14 mouse cellular contexts compared by ENCODE assay signal in the genomic region with DNA sequence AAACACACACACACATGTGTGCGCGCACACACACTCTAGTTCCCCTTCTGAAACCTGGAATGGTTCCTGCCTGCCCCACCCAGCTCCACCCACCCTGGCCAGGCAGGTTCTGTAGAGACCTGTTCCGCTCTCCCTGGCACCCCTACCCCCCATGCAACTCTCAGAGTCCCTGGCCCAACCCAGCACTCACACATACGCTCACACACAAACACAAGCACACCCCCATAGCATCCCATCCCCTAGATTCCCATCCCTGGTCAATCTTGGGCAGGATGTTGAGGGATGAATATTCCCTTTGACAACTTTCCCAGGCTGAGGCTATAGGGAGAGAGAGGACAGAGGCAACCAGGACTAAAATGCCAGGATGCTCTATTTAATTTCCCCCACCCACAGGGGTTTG. TPM values are rescaled to one million over a fixed set of nuclear protein-coding genes. Genes with fewer than 3 reads are reported as not detected.
DNase-seq lines count a peak whose midpoint lies in the region; ATAC-seq and TF ChIP-seq lines count a peak whose summit lies in the region.
"Had no signal": no experiment of that assay in that cellular context is flagged by ENCODE, and none has a peak within 500 bp of the region (broad histone marks: within the 10 kb centered on the region; RNA-seq: fewer than 3 reads in every experiment).

No protein-coding gene starts in this region.

- no peaks in the 10 kb centered on the region for H3K36me3 ChIP-seq in kidney, embryonic 16.5 days (ENCODE audit: insufficient read depth, low read length)
- H3K36me3 ChIP-seq in forebrain, embryonic 12.5 days (replicated peaks): peaks cover 30% of the 10 kb centered on the region
- H3K36me3 ChIP-seq in midbrain, embryonic 16.5 days (ENCODE audit: control insufficient read depth, insufficient read depth, low read length): no peaks in the 10 kb centered on the region

- no peaks in the 10 kb centered on the region for H3K27me3 ChIP-seq in kidney, embryonic 16.5 days (ENCODE audit: insufficient read depth, low read length)
- H3K27me3 ChIP-seq in forebrain, embryonic 12.5 days: no peaks in the 10 kb centered on the region
- H3K27me3 ChIP-seq in midbrain, embryonic 16.5 days (ENCODE audit: control insufficient read depth, insufficient read depth, low read depth, low read length): no peaks in the 10 kb centered on the region

- 0 out of 2 replicates have a peak overlapping the region, but pooled peaks have one; percentile 3 for H3K27ac ChIP-seq in kidney, embryonic 16.5 days (ENCODE audit: low read length)
- H3K27ac ChIP-seq in forebrain, embryonic 12.5 days: peak overlapping the region; percentile 98
- no peak overlapping the region; the same call in 1 of the 2 replicates for H3K27ac ChIP-seq in midbrain, embryonic 16.5 days (ENCODE audit: low read length)
- no peak overlapping the region for H3K27ac ChIP-seq in gastrocnemius, adult 2 months

- intact Hi-C loops in gastrocnemius, adult 2 months (cut with DNase I): no loop called here

- H3K4me3 ChIP-seq in kidney, embryonic 16.5 days (ENCODE audit: low read length): no peak overlapping the region
- H3K4me3 ChIP-seq in forebrain, embryonic 12.5 days (replicated peaks): no peak overlapping the region
- H3K4me3 ChIP-seq in midbrain, embryonic 16.5 days (ENCODE audit: low read depth, low read length): no peak overlapping the region
- H3K4me3 ChIP-seq in gastrocnemius, adult 2 months: no peak overlapping the region

- no peak overlapping the region for H3K9ac ChIP-seq in kidney, embryonic 16.5 days (replicated peaks; ENCODE audit: low read length)
- peak overlapping the region; percentile 40; the same call in 1 of the 2 replicates for H3K9ac ChIP-seq in forebrain, embryonic 12.5 days
- H3K9ac ChIP-seq in midbrain, embryonic 16.5 days (ENCODE audit: low read depth, low read length): 0 out of 2 replicates have a peak overlapping the region, but pooled peaks have one; percentile 7
- H3K9ac ChIP-seq: lung, embryonic 14.5 days had no signal

- 95% methylated on average over 3 of the region's 4 CpGs for WGBS in kidney, embryonic 16.5 days
- 88% methylated on average over 4 of the region's 4 CpGs for WGBS in forebrain, embryonic 12.5 days
- 92% methylated on average over 4 of the region's 4 CpGs for WGBS in midbrain, embryonic 16.5 days

- peaks cover 65% of the 10 kb centered on the region for H3K4me1 ChIP-seq in kidney, embryonic 16.5 days (ENCODE audit: insufficient read depth, low read length)
- peaks cover 97% of the 10 kb centered on the region for H3K4me1 ChIP-seq in forebrain, embryonic 12.5 days
- H3K4me1 ChIP-seq in midbrain, embryonic 16.5 days (ENCODE audit: control insufficient read depth, insufficient read depth, low read length): peaks cover 86% of the 10 kb centered on the region

- no peak overlapping the region for H3K4me2 ChIP-seq in kidney, embryonic 16.5 days (replicated peaks; ENCODE audit: low read depth, low read length)
- no peak overlapping the region for H3K4me2 ChIP-seq in forebrain, embryonic 12.5 days
- no peak overlapping the region for H3K4me2 ChIP-seq in midbrain, embryonic 16.5 days (ENCODE audit: low read length)
- H3K4me2 ChIP-seq: lung, embryonic 14.5 days had no signal

- H3K9me3 ChIP-seq in kidney, embryonic 16.5 days (ENCODE audit: low read length): no peaks in the 10 kb centered on the region
- H3K9me3 ChIP-seq in forebrain, embryonic 12.5 days: no peaks in the 10 kb centered on the region
- no peaks in the 10 kb centered on the region for H3K9me3 ChIP-seq in midbrain, embryonic 16.5 days (replicated peaks; ENCODE audit: control insufficient read depth, low read length, poor library complexity, severe bottlenecking)

- ATAC-seq in kidney, embryonic 16.5 days (ENCODE audit: low FRiP score, low TSS enrichment): no peak
- no peak for ATAC-seq in forebrain, embryonic 12.5 days (ENCODE audit: low FRiP score)
- ATAC-seq in midbrain, embryonic 16.5 days: no peak
- no peak for ATAC-seq in inflammation-experienced regulatory T-cells, adult 6 months

- DNase-seq in kidney, postnatal 25 days: no peak
- DNase-seq in B cell, adult 2 months: peak; percentile 22 to 28
- no peak for DNase-seq in gastrocnemius, adult 2 months
- no peak for DNase-seq in adrenal gland, adult 2 months
- DNase-seq: cerebellum, adult 9-10 months; gastrocnemius, postnatal 10 days; heart, postnatal 10 days; kidney, postnatal 10 days; lung, embryonic 14.5 days had no signal

- no peak for TF ChIP-seq CTCF in gastrocnemius, adult 2 months (IDR thresholded peaks at IDR 0.05)

RNA-seq across cellular contexts. Expression of gene Vangl2, which starts 8.9 kb away (rescaled TPM):
- 14.6 and 19.0 TPM in 2 replicates for polyA plus RNA-seq in kidney, embryonic 16.5 days (2015; fragmentation: Nextera tagmentation; extraction: Ambion mirVana)
- 61.9 and 63.2 TPM in 2 replicates for polyA plus RNA-seq in forebrain, embryonic 12.5 days (2016; fragmentation: Nextera tagmentation; extraction: Ambion mirVana)
- 43.7 and 44.0 TPM in 2 replicates for polyA plus RNA-seq in midbrain, embryonic 16.5 days (2015; fragmentation: Nextera tagmentation; extraction: Ambion mirVana)
- total RNA-seq in gastrocnemius, adult 2 months (2021): under 1 TPM; 0.47 to 0.54 TPM
- 1 to 10 TPM; 1.7 to 6.2 TPM for total RNA-seq in adrenal gland, adult 2 months (2021)
- polyA plus RNA-seq in adrenal gland, adult 2 months (2012; rRNA removed): 2.9 and 3.6 TPM in 2 replicates
- polyA plus RNA-seq in inflammation-experienced regulatory T-cells, adult 6 months (2017; shearing (Covaris generic)): under 1 TPM; 0.57 to 0.66 (median 0.64) TPM

RNA-seq across cellular contexts. Expression of gene Nhlh1, which starts 38.0 kb away (rescaled TPM):
- not detected in 2 replicates for polyA plus RNA-seq in kidney, embryonic 16.5 days (2015; fragmentation: Nextera tagmentation; extraction: Ambion mirVana)
- 9.0 and 9.8 TPM in 2 replicates for polyA plus RNA-seq in forebrain, embryonic 12.5 days (2016; fragmentation: Nextera tagmentation; extraction: Ambion mirVana)
- 0.45 and 1.2 TPM in 2 replicates for polyA plus RNA-seq in midbrain, embryonic 16.5 days (2015; fragmentation: Nextera tagmentation; extraction: Ambion mirVana)
- total RNA-seq in gastrocnemius, adult 2 months (2021): not detected
- not detected for total RNA-seq in adrenal gland, adult 2 months (2021)
- not detected in 2 replicates for polyA plus RNA-seq in adrenal gland, adult 2 months (2012; rRNA removed)
- not detected for polyA plus RNA-seq in inflammation-experienced regulatory T-cells, adult 6 months (2017; shearing (Covaris generic))
- total RNA-seq: gastrocnemius, postnatal 10 days; heart, postnatal 10 days had no signal
- polyA plus RNA-seq: lung, embryonic 14.5 days; thymus, postnatal 0 days had no signal

Comparison
In these comparisons a context has a peak if more than half of its experiments do, and no peak if none do; other contexts are left out.
1. H3K27ac ChIP-seq: peak in kidney, embryonic 16.5 days (single experiment) and forebrain, embryonic 12.5 days (single experiment); none in midbrain, embryonic 16.5 days (single experiment) and gastrocnemius, adult 2 months (single experiment).
2. DNase-seq: peak in B cell, adult 2 months (2 of 2); none in kidney, postnatal 25 days (0 of 2), gastrocnemius, adult 2 months (single experiment) and adrenal gland, adult 2 months (single experiment).